Mouse (Mus musculus) CD8-positive naive resting alpha-beta T cell, adult 57 days (primary cell): ENCODE measurements around the gene Pus3. TPM values are rescaled to one million over a fixed set of nuclear protein-coding genes. Genes with fewer than 3 reads are reported as not detected.

Experiments
- total RNA-seq: library from RNA; stranded (reverse); gene quantifications from one replicate; pipeline ENCODE4 v1.2.4, GENCODE M21; 2023

Pus3 gene
- 38.0 TPM for total RNA-seq

GRCm38 (mm10) chr9:35558257-35559008 is at the start of gene Pus3, which contains the start of gene Ddx25:
TSS of gene Pus3 (plus strand) at chr9:35558595.
TSS of gene Ddx25 (minus strand) at chr9:35558528.

GRCm38 (mm10) chr9:35518169-35518568 is 40.2 kb upstream of the Pus3 start, which contains the start of gene Gm1113:
TSS of gene Gm1113 (minus strand) at chr9:35518269.

GRCm38 (mm10) chr9:35569571-35570534 is 11.5 kb downstream of the Pus3 start, which contains the start of the genes Pate2 and Hyls1:
TSS of gene Pate2 (plus strand) at chr9:35570284.
TSS of gene Hyls1 (minus strand) at chr9:35570398.

GRCm38 (mm10) chr9:35611841-35612240 is 53.4 kb downstream of the Pus3 start, which contains the start of gene Pate4:
TSS of gene Pate4 (minus strand) at chr9:35611941.

Other genes starting within 250 kb of the Pus3 start
- gene Cdon, start 137.5 kb upstream of the Pus3 start, total RNA-seq, result 21.7 TPM
- gene Gm1113, start 40.3 kb upstream of the Pus3 start, total RNA-seq, result not detected
- gene Ddx25, start 67 bp upstream of the Pus3 start, total RNA-seq, result 0.34 TPM
- 0.67 TPM for gene Pate2, start 11.7 kb downstream of the Pus3 start, total RNA-seq
- gene Hyls1, start 11.8 kb downstream of the Pus3 start, total RNA-seq, result 9.2 TPM
- not detected for gene Pate4, start 53.3 kb downstream of the Pus3 start, total RNA-seq
- gene Pate3, start 89.6 kb downstream of the Pus3 start, total RNA-seq, result not detected
- gene Pate1, start 128.8 kb downstream of the Pus3 start, total RNA-seq, result not detected
- not detected for gene Gm17677, start 182.5 kb downstream of the Pus3 start, total RNA-seq
- not detected for gene Gm17727, start 219.5 kb downstream of the Pus3 start, total RNA-seq
- not detected for gene Gm27235, start 231.5 kb downstream of the Pus3 start, total RNA-seq
- gene D730048I06Rik, start 231.5 kb downstream of the Pus3 start, total RNA-seq, result not detected